Mouse (Mus musculus): ENCODE measurements around the gene Hectd2.

DNA sequence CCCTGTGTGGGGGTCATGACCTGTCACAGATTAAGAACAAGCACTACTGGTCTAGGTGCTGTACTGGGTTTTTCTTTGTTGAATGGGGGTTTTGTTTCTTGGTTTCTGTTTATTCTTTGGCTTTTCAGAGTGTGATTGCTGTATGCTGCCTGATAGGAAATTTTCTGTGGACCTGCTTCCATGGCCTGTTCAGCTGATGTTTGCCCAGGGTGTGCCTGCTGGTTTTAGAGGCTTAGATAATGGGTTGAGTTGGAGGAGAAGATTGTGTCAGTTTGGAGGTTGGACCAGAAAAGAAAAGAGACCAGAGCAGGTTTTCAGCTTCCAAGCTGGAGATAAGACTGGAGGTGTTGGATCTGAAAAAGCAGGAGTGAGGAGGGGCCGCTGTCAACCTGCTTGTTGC lies 40.0 kb downstream of the Hectd2 start:
- no peak for TF ChIP-seq CTCF (IDR thresholded peaks at IDR 0.05; ENCODE audit: control insufficient read depth, insufficient read depth, insufficient read length)
- TF ChIP-seq USF1 (IDR thresholded peaks at IDR 0.05; ENCODE audit: low read depth) = no peak
- no peak for TF ChIP-seq MYOD1 (IDR thresholded peaks at IDR 0.05; ENCODE audit: control insufficient read depth, insufficient read length, low read depth)

Data from C2C12 (cell line).